Mouse (Mus musculus) effector memory CD4-positive, alpha-beta T cell, adult 5 months (primary cell): Measurements from ENCODE around the gene Gli2. TPM values are rescaled to one million over a fixed set of nuclear protein-coding genes. Genes with fewer than 3 reads are reported as not detected.

Source experiments
- polyA plus RNA-seq: library from polyadenylated mRNA; unstranded; fragments of 100-300 nt; shearing (Covaris generic); gene quantifications from one replicate; pipeline ENCODE4 v1.2.1, GENCODE M21; 2017

The Gli2 gene
- not detected for polyA plus RNA-seq

GRCm38 (mm10) chr1:119053402-119053841 is at the start of gene Gli2:
Gene Gli2 (minus strand): TSS chr1:119053619.

